Mouse (Mus musculus): ENCODE data around the gene Slc6a20b.
"Not testable (repeated sequence)": the region's sequence is repeated elsewhere in the genome, so short reads cannot be mapped to it uniquely, and the experiment has no call there.

Gene Slc6a20b

DNA sequence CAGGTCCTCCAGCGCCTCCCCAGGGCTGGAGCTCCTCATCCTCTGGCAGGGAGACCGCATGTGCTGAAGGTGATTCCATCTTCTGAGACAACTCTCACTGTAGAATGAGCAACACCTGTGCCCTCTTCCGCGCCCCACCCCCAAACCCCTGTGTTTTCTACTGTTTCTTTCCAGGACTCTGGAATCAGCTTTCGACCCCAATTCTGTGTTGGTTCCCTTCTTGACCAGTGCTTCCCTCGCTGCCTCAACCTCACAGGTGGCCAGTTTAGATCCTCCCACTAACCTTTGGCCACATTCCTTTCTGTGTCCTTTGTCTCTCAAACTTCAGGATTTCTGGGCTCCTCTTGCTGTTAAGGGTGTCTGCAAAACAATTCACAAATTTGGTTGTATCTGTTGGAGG, at the start of gene Slc6a20b:
TSS of gene Slc6a20b (minus strand) at position 285 of the 400 bp plus-strand sequence.
- DNase-seq (ENCODE audit: low spot score in 2 of 2) = no peak

DNA sequence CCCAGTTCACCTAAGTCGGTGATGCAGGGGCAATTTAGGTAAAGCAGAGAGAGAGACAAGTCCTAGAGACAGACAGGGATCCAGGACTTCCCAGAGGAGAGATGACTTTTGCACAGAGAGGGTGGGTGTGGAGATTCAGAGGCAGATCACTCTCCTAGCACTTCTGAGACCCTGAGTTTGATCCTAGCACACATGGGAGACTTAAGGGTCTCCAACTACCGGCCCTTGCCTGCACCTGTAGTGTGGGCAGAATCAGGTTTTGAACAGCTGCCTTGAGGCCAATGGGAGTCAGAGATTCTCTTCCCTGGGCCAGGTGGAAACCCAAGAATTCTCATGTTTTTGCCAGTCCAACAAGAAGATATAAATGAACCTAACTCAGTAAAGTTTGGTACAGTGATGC, 46.8 kb upstream of the Slc6a20b start:
- no peak for DNase-seq (ENCODE audit: low spot score in 2 of 2)

DNA sequence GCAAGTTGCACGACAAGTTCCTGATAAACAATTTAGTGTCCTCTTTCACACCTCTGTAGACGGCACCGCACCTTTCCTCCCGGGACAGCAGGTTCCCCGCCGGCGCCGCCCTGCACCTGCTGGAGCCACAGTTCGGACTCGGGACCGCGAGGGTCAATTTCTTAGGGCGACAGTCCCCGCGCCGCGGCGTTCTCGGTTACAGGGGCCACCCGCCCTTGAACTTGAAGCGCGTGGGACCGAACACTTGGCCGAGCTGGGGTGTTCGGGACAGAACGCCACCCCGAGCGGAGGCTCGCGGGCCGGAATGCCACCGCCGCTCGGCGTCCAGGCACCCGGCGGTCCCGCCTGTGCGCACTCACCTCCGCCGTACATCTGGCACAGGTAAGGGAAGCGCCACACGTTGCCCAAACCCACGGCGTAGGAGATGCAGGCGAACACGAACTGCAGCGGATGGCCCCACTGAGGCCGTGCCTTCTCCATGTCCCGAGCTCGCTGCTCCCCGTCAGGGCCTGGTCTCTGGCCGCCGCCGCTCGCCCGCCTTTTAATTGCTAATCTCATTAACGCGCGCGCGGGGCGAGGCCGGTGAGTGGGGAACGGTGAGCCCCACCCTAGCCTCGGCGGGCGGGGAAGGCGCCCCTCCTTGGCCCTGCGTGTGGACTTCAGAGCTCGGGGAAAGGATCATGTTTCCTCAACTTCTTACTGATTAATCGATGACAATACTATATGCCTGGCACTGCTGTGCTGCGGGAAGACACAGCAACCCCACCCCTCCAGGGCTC, 46.2 kb upstream of the Slc6a20b start, which contains the start of the genes Ccr9 and Slc6a20a:
TSS of gene Ccr9 (plus strand) at position 113 of the 779 bp plus-strand sequence.
TSS of gene Slc6a20a (minus strand) at position 559 of the 779 bp plus-strand sequence.
- no peak for DNase-seq (ENCODE audit: low spot score in 2 of 2)

DNA sequence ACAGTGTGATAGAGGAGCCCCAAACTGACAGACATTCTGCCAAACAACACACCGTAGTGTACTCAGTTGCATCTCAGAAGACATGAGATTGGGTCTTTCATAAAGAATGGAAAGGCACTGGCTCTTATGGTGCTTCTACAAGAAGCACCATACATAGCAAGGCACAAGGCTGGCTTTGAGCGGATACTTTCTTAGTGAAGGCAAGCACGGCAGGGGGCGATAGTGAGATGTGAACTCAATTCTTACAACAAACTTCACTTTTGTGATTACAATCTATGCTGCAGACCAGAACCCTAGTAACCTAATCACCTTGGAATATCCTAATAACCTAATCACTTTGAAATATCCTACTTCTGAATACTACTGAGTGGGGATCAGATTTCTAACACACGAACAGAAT, 33.3 kb upstream of the Slc6a20b start:
- DNase-seq (ENCODE audit: low spot score in 2 of 2) = no peak

DNA sequence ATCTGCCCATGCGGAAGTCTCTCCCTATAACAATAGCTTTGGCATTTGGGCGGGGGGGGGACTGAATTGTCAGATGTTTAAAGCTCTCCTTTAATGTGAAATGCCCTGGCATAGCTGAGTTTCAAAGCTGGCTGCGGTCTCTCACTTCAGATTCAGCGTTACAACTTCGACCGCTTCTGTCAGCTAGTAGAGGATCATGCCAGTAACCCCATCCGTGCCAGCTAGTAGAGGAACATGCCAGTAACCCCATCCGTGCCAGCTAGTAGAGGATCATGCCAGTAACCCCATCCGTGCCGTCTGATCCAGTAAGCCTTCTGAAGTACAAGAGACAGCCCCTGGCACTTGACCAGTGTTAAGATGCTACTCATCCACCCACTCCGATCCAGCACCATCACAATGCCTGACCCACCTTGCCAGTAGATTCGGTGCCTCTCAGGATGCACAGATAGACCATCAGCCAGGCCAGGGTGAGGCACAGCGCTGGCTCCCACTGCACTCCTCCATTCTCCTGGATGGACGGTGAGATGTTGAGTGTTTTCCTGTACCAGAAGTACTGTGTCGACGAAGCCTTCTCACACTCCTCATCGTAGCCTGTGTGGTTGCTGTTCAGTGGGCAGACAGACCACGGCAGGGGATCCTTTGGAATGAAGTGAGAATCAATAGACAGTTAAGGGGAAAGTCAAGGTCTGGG, 27.8 kb upstream of the Slc6a20b start:
- not testable (repeated sequence) for DNase-seq (ENCODE audit: low spot score in 2 of 2)

DNA sequence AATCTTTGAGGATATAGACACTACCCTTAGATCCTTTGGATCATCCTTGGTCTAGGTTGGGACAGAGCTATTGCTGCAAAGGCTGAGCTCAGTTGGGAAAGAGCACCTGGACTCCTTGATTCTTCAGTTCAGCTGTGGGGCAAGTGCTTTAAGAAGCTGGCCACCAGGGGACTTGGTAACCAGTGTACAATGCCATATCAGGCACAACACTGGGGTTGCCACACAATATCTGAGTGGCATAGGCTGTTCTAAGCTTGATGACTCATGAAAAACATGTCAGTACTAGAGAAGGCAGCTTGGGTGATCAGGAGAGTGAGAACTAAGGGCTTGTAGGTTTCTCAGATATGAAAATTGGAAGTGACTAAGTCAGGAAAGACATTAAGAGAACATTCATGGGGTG, 26.6 kb upstream of the Slc6a20b start:
- no peak for DNase-seq (ENCODE audit: low spot score in 2 of 2)

DNA sequence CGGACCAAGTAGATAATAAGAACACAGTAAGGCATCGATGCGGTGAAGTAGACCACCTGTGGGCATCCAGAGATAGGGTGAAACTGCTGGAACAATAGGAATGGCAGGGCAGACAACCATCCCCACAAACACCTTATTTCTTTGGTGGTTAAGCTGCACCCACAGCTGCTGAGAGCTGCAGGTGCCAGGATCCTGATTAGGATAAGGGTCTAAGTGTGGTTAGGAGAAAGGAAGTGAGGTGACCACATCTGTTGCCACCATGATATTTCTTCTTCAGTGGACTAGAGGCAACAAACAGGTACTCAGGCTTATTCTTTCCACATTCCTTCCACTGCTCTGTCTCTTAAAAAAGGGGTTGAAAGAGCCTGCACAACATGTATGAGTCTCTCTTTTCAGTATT, 25.1 kb upstream of the Slc6a20b start:
- no peak for DNase-seq (ENCODE audit: low spot score in 2 of 2)

DNA sequence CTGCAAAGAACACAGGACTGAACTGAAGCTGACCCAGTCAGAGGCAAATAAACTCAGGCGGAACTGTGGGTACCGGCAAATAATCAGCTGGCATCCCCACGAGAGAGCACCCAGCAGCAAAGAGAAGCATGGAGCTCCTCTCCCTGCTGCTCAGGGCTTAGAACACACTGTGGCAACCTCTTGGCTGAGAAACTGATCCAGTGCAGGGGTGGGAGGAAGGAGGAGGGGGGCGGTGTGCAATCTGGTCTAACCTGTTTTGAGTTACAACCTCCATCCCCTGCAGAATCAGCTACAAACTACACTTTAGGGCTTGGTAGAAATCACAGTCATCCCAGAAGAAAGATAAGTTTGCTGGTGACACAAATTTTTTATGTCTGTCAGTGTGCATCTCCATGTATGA, 19.0 kb upstream of the Slc6a20b start:
- DNase-seq (ENCODE audit: low spot score in 2 of 2) = no peak

DNA sequence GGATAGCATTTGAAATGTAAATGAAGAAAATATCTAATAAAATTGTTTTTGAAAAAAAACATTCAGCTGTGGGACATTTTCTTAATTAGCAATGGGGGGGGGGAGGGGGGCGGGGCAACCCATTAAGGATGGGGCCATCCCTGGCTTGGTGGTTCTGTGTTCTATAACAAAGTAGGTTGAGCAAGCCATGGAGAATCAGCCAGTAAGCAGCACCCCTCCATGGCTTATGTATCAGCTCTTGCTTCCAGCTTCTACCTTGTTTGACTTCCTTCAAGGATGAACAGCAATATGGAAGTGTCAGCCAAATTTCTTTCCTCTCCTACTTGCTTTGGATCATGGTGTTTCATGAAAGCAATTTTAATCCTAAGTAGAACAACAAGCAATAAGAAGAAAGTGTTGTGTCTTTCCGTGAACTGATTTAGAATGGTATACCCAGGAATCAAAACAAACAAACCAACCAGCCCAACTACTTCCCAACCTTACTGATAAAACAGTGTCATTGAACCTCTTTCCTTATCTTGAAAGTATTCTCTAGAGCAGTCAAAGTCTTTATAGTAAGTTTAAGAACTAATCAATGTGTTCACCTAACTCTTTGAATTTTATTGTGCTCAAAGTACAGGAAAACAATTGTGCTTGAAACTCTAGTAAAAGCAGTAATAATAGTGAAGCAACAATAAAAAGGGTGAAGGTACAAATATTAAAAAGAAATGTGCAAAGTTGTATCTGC, 17.6 kb upstream of the Slc6a20b start:
- DNase-seq (ENCODE audit: low spot score in 2 of 2) = no peak

DNA sequence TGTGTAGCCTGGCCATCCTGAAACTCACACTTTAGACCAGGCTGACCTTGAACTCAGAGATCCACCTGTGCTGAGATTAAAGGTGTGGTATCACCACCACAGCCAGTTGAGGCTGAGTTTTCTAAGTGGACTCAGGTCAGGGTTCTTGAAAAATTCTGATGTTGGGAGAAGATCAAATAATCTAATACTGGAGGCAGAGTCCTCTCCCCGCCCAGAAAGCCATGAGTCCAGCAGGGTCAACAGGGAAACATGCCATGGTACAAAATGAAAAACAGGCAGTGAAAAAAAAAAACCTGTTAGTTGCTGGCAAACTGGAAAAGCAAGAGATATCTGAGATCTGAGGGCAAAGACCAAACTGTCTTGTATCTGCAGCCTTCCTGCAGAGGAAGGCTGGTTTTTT, 7.7 kb upstream of the Slc6a20b start:
- DNase-seq (ENCODE audit: low spot score in 2 of 2) = no peak

DNA sequence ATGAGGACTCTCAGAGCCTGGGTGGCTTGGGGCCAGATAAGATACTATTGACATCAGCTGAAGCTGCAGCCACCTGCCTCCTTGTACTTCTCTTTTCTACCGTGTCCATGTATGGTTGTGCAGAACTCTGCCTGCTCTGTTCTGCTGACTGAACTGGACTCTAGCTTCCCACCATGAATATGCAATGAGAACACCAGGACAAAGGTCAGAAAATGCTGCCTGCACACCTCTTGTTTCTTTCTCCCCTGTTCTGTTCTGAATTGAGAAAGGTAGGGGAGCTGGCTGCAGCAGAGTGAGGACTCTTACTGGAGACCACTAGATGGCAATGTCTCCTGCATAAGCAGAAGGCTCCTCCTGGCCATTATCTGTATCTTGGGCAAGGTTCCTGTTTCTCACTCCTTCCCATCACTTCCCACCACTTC, 6.3 kb upstream of the Slc6a20b start:
- peak; percentile 18 to 28 for DNase-seq (ENCODE audit: low spot score in 2 of 2)

DNA sequence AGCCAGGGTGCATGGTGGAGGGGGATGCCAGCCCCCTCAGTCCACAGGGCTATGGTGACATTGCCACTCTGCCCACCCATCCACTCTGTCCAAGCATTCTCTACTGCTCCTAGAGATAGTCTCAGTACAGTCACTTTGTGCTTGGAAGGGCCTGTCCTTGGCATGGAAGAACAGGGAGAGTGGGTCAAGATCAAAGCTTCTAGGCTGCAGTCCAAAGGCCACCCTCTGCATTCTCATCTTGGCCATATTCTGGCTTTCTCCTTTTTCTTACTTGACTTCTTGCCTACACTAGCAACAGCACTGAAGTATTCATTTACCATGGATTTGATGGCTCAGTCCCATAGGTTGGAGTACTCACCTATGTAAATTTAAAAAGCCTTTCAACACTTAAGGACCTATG, 5.9 kb upstream of the Slc6a20b start:
- DNase-seq (ENCODE audit: low spot score in 2 of 2) = no peak

DNA sequence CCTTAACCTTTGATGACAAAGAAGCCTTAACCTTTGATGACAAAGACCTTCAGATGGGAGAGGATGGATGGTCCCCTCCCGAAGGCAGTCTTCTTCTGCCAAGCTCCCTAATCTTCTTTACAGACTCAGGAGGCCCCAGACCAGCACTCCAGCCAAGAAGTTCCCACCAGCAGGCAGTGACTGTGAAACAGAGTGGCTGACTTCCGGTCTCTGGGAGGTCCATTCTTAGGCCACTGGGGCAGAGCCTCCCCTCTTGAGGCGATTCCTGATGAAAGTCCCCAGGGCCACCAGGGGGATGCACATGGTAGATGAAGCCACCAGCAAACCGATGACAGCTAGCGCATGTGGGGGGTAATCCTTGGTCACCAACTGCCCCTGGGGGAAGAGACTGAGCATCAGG, 4.4 kb upstream of the Slc6a20b start:
- DNase-seq (ENCODE audit: low spot score in 2 of 2) = no peak

DNA sequence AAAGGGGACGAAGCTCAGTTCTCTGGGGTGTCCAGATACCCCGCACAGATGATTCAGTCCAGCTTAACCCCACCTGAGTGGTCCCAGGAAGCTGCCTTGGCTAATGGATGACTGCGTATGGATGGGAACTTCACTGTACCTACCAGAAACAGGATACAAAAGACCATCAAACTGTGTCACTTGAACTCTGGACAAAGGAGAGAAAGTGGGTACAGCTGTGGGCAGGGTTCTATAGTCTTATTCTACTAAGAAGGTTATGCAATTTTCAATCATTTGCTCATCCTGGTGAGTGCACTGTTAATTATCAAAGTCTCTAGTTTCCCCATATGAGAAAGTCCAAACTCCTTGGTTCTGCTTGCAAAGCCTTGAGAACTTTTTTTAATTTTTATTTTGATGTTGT, 628 bp upstream of the Slc6a20b start:
- no peak for DNase-seq (ENCODE audit: low spot score in 2 of 2)

DNA sequence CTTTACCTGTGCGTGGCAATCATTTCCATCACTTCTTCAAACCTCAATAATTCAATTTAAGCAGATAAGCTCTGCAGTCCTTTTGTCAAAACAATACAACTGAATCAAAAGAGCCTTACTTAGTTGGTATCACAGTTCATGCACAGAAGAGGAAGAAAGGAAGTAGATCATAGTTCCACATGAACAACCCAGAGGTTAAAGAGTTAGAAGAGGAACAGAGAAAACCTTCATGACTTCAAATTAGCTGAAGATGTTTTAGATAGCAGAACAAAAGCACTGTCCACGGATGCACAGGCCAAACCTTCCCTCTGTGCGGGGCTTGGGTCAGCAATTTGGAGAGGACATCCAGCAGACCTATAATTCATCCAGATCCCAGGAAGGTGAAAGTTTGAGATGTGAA, 699 bp downstream of the Slc6a20b start:
- DNase-seq (ENCODE audit: low spot score in 2 of 2) = no peak

DNA sequence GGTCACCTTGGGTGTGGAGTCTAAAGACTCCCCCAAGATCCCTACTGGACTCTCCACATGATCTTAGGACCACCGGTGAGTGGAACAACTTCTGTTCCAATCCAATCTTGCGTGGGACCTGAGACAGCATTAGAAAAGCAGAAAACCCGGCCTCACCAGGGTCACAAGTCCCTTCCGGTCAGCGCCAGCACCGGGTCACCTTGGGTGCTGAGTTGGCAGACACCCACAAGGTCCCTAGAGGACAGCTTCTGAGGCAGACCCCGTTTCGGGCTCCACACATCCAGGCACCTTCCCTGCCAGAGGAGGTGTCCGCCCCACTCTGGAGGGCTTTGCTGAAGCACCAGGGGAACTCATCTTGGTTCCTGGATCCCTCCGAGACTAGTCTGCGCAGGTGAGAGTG, 6.5 kb downstream of the Slc6a20b start:
- no peak for DNase-seq (ENCODE audit: low spot score in 2 of 2)

DNA sequence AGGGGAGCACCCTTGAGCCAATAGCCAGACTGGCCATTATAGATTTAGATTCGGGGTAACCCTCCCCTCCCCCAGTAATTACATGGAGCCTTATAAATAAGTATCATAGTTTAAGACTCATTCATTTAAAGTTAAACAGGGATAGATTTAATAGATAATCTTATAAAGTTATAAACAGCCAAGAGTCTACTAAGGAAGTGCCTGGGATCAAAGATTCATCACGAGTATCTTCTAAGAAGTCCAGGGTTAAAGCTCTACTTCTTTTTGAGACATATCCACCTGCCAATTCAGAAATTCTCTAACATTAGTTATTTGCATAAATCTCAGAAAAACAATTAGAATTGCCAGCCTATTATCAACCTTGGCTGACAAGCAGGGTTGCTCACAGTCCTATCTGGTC, 7.6 kb downstream of the Slc6a20b start:
- DNase-seq (ENCODE audit: low spot score in 2 of 2) = no peak

DNA sequence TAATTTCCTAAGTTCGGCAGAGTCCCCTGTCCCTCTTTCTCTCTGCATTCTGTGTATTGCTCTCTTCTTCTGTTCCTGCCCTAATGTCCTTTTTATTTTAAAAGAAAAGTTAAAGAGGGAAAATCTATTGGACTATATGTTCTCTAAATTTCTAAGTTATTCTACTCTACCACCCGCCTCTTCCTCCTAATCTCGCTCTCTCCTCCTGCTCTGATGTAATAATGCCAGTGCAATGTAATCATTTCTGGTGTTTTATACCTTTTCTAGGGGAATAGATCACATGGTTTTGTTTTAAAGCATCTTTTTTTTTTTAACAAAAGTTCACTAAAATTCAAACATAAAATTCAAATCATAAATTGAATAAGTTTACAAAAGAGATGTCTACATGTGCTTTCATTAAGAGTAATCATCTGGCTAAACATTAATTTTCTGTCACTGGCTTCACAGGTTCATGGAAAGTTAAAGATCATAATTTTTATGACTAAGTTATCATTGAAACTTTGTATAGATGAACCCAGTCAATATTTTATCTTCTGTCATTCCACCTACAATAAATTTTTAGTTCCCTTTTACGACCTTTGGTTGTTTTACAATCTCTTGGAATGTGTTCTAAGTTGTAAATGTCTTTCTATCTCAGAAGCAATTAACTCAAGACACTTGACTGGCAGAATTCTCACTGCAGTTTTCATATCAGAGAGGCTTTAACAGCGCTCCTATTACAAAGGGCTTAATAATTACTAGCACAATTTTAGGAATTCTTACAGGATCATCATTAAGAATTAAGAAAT, 11.9 kb downstream of the Slc6a20b start:
- no peak for DNase-seq (ENCODE audit: low spot score in 2 of 2)

DNA sequence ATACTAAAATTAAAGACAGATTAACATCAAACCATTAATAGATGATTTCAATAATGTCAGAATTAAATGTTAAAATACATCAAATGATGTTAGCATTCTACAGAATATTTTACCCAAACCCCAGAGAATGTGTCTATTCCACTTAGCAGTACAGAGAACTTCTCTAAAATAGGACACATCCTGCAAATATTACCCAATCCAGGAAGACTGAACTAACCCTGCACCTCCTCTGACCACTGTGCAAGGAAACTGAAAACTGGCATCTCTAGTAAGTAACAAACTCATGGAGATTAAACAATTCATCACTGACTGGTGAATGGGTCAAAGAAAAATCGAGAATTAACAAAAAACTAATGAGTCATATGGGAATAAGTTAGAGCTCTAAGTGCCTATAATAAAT, 30.8 kb downstream of the Slc6a20b start:
- DNase-seq (ENCODE audit: low spot score in 2 of 2) = no peak

DNA sequence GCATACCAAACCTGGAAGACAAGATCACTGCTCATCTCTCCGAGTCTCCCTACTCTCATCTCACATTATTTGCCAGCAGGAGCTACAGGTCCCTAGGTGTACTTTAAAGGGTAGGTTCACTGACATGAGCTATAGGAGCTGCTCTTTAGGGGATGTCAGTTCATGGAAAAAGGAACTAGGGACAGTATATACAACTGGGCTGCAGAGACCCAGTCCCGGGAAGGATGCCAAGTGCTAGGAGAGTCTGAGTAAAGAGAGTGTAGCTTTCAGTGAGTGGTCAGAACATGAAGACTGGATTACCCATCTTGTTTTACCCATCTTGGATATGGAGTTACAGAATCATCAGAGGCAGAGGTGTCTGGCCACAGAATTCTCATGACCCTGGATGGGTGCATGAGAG, 35.0 kb downstream of the Slc6a20b start:
- no peak for DNase-seq (ENCODE audit: low spot score in 2 of 2)

DNA sequence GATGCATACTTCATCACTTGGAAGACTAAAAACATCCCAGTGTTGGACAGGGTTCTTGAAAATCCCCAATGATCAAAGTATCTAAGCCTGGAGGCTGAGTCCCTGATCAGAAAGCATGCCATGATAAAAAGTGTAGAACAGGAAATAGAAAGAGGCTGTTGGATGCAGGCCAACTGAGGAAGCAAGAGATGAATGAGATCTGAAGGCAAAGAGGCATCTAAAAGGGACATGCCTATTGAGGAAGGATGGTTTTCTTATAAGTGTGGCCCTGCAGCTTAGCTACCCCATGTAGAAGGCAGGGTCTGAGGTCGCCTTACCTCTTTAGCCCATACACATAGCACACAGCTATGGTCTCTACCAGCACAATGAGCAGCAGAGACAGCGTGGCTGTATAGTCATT, 35.5 kb downstream of the Slc6a20b start:
- no peak for DNase-seq (ENCODE audit: low spot score in 2 of 2)

DNA sequence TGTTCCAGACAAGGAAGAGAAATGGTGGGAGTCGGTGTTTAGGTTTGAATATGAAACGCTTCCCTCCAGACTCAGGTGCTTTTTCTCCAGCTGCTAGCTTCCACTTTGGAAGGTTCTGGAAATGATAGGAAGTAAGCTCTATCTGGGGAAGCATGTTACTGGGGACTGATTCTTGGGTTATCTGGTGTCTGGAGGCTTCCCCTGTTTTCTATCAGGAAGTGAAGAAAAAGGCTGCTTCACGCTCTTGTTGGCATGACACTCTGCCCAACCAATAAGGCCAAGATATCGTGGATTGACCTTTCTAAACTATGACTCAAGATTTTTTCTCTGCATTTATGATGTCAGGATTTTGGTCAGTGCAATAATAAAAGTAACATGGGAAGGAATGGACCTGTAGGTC, 37.2 kb downstream of the Slc6a20b start:
- DNase-seq (ENCODE audit: low spot score in 2 of 2) = no peak

Measured in right cerebral cortex, postnatal 36 days (tissue).